Mouse (Mus musculus): ENCODE measurements around the gene 5031439G07Rik.

DNA sequence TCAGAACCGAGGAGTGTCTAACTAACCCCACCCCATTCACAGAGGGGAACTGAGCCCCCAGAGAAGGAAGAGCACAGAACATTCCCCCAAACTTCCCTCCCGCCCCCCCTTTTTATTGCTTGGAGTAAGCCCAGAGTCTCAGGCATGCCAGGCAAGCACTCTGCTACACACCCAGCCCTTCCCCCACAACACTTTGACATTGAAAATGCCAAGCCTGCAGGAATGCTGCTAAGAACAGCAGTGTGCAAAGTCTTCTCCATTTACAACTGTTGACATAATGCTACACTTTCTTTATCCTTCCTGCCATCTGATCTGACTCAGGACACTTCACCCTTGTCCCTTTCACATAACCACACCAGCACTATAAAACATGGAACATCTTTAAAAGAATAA is 24.3 kb upstream of the 5031439G07Rik start:
- TF ChIP-seq POLR2A (IDR thresholded peaks at IDR 0.05; ENCODE audit: borderline replicate concordance, low read depth, low read length) = no peak
- no peak for TF ChIP-seq CTCF (IDR thresholded peaks at IDR 0.05; ENCODE audit: low read depth, low read length)
